Mouse (Mus musculus): ENCODE results near the gene Ttc24. TPM values are rescaled to one million over a fixed set of nuclear protein-coding genes. Genes with fewer than 3 reads are reported as not detected.

The Ttc24 gene
- polyA plus RNA-seq, 1 experiment = not detected

GRCm38 (mm10) chr3:88102611-88103010, 24.5 kb upstream of the Ttc24 start:
- TF ChIP-seq CTCF (IDR thresholded peaks at IDR 0.05; ENCODE audit: insufficient read depth, low read length) = no peak
- TF ChIP-seq POLR2A (IDR thresholded peaks at IDR 0.05; ENCODE audit: borderline replicate concordance, extremely low read depth, low read depth, low read length) = no peak
- no peak for DNase-seq
- Histone ChIP-seq H3K4me1 (ENCODE audit: control insufficient read depth, insufficient read depth, low read length) (no peaks in the 10 kb centered on the region), H3K4me3 (replicated peaks; ENCODE audit: extremely low read depth, low read depth, low read length) (no peak overlapping the region)
- WGBS = 61% methylated on average over 6 of the region's 6 CpGs

- Histone ChIP-seq H3K4me1 (ENCODE audit: control insufficient read depth, insufficient read depth, low read length) (no peaks in the 10 kb centered on the region), H3K4me3 (replicated peaks; ENCODE audit: extremely low read depth, low read depth, low read length) (no peak overlapping the region)
- DNase-seq = no peak
- 59% methylated on average over 6 of the region's 6 CpGs for WGBS
- no peak for TF ChIP-seq CTCF (IDR thresholded peaks at IDR 0.05; ENCODE audit: insufficient read depth, low read length)
- TF ChIP-seq POLR2A (IDR thresholded peaks at IDR 0.05; ENCODE audit: borderline replicate concordance, extremely low read depth, low read depth, low read length) = no peak
These were observed 24.1 kb upstream of the Ttc24 start for GRCm38 (mm10) chr3:88102196-88102595.

- 87% methylated on average over 7 of the region's 7 CpGs for WGBS
- no peak for TF ChIP-seq POLR2A (IDR thresholded peaks at IDR 0.05; ENCODE audit: borderline replicate concordance, extremely low read depth, low read depth, low read length)
- TF ChIP-seq CTCF (IDR thresholded peaks at IDR 0.05; ENCODE audit: insufficient read depth, low read length) = no peak
- Histone ChIP-seq H3K4me1 (ENCODE audit: control insufficient read depth, insufficient read depth, low read length) (no peaks in the 10 kb centered on the region), H3K4me3 (replicated peaks; ENCODE audit: extremely low read depth, low read depth, low read length) (no peak overlapping the region)
- no peak for DNase-seq
These were observed 23.6 kb upstream of the Ttc24 start for GRCm38 (mm10) chr3:88101736-88102135.

- 50% methylated on average over 3 of the region's 3 CpGs for WGBS
- DNase-seq = no peak
- no peak overlapping the region for H3K4me3 ChIP-seq (replicated peaks; ENCODE audit: extremely low read depth, low read depth, low read length)
- no peaks in the 10 kb centered on the region for H3K4me1 ChIP-seq (ENCODE audit: control insufficient read depth, insufficient read depth, low read length)
- TF ChIP-seq CTCF (IDR thresholded peaks at IDR 0.05; ENCODE audit: insufficient read depth, low read length) (no peak), POLR2A (IDR thresholded peaks at IDR 0.05; ENCODE audit: borderline replicate concordance, extremely low read depth, low read depth, low read length) (no peak)
These were observed 22.1 kb upstream of the Ttc24 start for GRCm38 (mm10) chr3:88100251-88100650.

GRCm38 (mm10) chr3:88097666-88098065, 19.6 kb upstream of the Ttc24 start:
- 76% methylated on average over 6 of the region's 6 CpGs for WGBS
- DNase-seq = no peak
- H3K4me3 ChIP-seq (replicated peaks; ENCODE audit: extremely low read depth, low read depth, low read length) = no peak overlapping the region
- TF ChIP-seq POLR2A (IDR thresholded peaks at IDR 0.05; ENCODE audit: borderline replicate concordance, extremely low read depth, low read depth, low read length) (no peak), CTCF (IDR thresholded peaks at IDR 0.05; ENCODE audit: insufficient read depth, low read length) (no peak)
- no peaks in the 10 kb centered on the region for H3K4me1 ChIP-seq (ENCODE audit: control insufficient read depth, insufficient read depth, low read length)

GRCm38 (mm10) chr3:88094126-88094525, 16.0 kb upstream of the Ttc24 start:
- H3K4me1 ChIP-seq (ENCODE audit: control insufficient read depth, insufficient read depth, low read length) = no peaks in the 10 kb centered on the region
- WGBS = 92% methylated on average over 5 of the region's 5 CpGs
- DNase-seq = no peak
- no peak overlapping the region for H3K4me3 ChIP-seq (replicated peaks; ENCODE audit: extremely low read depth, low read depth, low read length)
- TF ChIP-seq CTCF (IDR thresholded peaks at IDR 0.05; ENCODE audit: insufficient read depth, low read length) (no peak), POLR2A (IDR thresholded peaks at IDR 0.05; ENCODE audit: borderline replicate concordance, extremely low read depth, low read depth, low read length) (no peak)

- TF ChIP-seq CTCF (IDR thresholded peaks at IDR 0.05; ENCODE audit: insufficient read depth, low read length) (no peak), POLR2A (IDR thresholded peaks at IDR 0.05; ENCODE audit: borderline replicate concordance, extremely low read depth, low read depth, low read length) (no peak)
- Histone ChIP-seq H3K4me1 (ENCODE audit: control insufficient read depth, insufficient read depth, low read length) (no peaks in the 10 kb centered on the region), H3K4me3 (replicated peaks; ENCODE audit: extremely low read depth, low read depth, low read length) (no peak overlapping the region)
- no peak for DNase-seq
- WGBS = 93% methylated on average over 6 of the region's 6 CpGs
These were observed 12.5 kb upstream of the Ttc24 start for GRCm38 (mm10) chr3:88090616-88091015.

GRCm38 (mm10) chr3:88090106-88090505, 12.0 kb upstream of the Ttc24 start:
- Histone ChIP-seq H3K4me3 (replicated peaks; ENCODE audit: extremely low read depth, low read depth, low read length) (no peak overlapping the region), H3K4me1 (ENCODE audit: control insufficient read depth, insufficient read depth, low read length) (no peaks in the 10 kb centered on the region)
- WGBS = 94% methylated on average over 7 of the region's 7 CpGs
- DNase-seq = no peak
- TF ChIP-seq POLR2A (IDR thresholded peaks at IDR 0.05; ENCODE audit: borderline replicate concordance, extremely low read depth, low read depth, low read length) (no peak), CTCF (IDR thresholded peaks at IDR 0.05; ENCODE audit: insufficient read depth, low read length) (no peak)

GRCm38 (mm10) chr3:88087688-88088087, 9.6 kb upstream of the Ttc24 start:
- TF ChIP-seq CTCF (IDR thresholded peaks at IDR 0.05; ENCODE audit: insufficient read depth, low read length) (peak; percentile 78), POLR2A (IDR thresholded peaks at IDR 0.05; ENCODE audit: borderline replicate concordance, extremely low read depth, low read depth, low read length) (no peak)
- Histone ChIP-seq H3K4me1 (ENCODE audit: control insufficient read depth, insufficient read depth, low read length) (no peaks in the 10 kb centered on the region), H3K4me3 (replicated peaks; ENCODE audit: extremely low read depth, low read depth, low read length) (no peak overlapping the region)
- DNase-seq = no peak
- 90% methylated on average over 1 of the region's 1 CpGs for WGBS

- DNase-seq = no peak
- Histone ChIP-seq H3K4me3 (replicated peaks; ENCODE audit: extremely low read depth, low read depth, low read length) (no peak overlapping the region), H3K4me1 (ENCODE audit: control insufficient read depth, insufficient read depth, low read length) (peaks cover 2% of the 10 kb centered on the region; the same call in 1 of the 2 replicates)
- 92% methylated on average over 9 of the region's 9 CpGs for WGBS
- no peak for TF ChIP-seq CTCF (IDR thresholded peaks at IDR 0.05; ENCODE audit: insufficient read depth, low read length)
- TF ChIP-seq POLR2A (IDR thresholded peaks at IDR 0.05; ENCODE audit: borderline replicate concordance, extremely low read depth, low read depth, low read length) = no peak
These were observed 7.4 kb upstream of the Ttc24 start for GRCm38 (mm10) chr3:88085459-88085858.

All from lung, adult 2 months (tissue).